Mouse (Mus musculus): ENCODE data around the gene Galnt2.

Galnt2 gene

DNA sequence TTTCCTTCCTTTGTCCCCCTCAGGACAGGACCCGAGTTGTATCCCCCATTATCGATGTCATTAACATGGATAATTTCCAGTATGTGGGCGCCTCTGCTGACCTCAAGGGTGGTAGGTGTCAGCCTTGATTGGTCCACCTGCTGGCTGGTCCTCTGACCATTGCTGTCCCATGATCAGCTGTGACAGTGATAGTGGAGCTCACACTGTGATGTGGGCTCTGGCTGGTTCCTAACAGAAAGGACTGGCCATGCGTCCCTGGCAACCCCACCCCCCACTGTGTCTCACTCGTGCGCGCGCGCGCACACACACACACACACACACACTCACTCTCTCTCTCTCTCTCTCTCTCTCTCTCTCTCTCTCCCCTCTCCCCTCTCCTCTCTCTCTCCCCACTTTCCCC lies 98.5 kb downstream of the Galnt2 start:
- H3K36me3 ChIP-seq (ENCODE audit: control insufficient read depth, insufficient read depth, low read length, poor library complexity, severe bottlenecking), result 0 out of 2 replicates have a peak, but pooled peaks cover 2% of the 10 kb centered on the region
- DNase-seq (ENCODE audit: low read depth, low spot score), result no peak
- H3K27me3 ChIP-seq (ENCODE audit: control insufficient read depth, insufficient read depth, low read length, poor library complexity, severe bottlenecking), result no peaks in the 10 kb centered on the region

DNA sequence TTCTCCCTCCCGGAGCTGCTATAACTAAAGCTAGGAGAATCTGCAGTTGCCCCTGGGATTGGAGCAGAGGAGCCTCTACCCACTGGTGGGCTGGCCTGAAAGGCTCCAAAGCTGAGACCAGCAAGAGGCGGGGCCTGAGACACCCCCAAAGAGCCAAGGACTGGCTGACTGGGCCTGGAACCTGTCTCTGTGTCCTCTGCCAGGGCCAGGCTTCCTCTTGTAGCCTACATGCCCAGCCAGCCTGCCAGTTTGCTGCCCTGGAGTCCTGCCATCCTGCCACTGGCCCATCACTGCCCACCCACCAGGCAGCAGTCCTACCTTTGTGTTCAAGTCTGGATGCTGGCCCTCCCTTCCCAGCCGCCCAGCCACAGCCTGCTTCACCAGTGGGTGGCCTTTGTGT lies 99.2 kb downstream of the Galnt2 start:
- DNase-seq (ENCODE audit: low read depth, low spot score), result no peak
- no peaks in the 10 kb centered on the region for H3K27me3 ChIP-seq (ENCODE audit: control insufficient read depth, insufficient read depth, low read length, poor library complexity, severe bottlenecking)
- 0 out of 2 replicates have a peak, but pooled peaks cover 2% of the 10 kb centered on the region for H3K36me3 ChIP-seq (ENCODE audit: control insufficient read depth, insufficient read depth, low read length, poor library complexity, severe bottlenecking)

DNA sequence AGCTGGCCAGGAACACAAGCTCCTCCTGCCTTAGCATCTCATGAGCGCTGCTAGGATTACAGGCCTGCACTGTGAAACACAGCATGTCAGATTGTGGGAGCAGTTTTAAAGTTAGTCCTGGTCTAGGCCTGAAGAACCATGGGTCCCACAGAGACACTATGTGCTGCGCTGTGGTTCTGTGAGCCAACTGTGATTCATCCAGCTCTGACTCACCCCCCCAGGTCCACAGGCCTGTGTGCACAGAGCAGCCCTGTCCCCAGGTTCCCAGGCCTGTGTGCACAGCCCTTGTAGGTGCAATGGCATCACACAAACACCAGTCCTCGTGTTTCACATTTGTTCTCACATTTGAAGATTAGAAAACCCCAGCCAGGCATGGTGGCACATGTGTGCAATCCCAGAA lies 99.9 kb downstream of the Galnt2 start:
- no peak for DNase-seq (ENCODE audit: low read depth, low spot score)
- H3K27me3 ChIP-seq (ENCODE audit: control insufficient read depth, insufficient read depth, low read length, poor library complexity, severe bottlenecking), result no peaks in the 10 kb centered on the region
- H3K36me3 ChIP-seq (ENCODE audit: control insufficient read depth, insufficient read depth, low read length, poor library complexity, severe bottlenecking), result peaks cover 4% of the 10 kb centered on the region; the same call in 1 of the 2 replicates

DNA sequence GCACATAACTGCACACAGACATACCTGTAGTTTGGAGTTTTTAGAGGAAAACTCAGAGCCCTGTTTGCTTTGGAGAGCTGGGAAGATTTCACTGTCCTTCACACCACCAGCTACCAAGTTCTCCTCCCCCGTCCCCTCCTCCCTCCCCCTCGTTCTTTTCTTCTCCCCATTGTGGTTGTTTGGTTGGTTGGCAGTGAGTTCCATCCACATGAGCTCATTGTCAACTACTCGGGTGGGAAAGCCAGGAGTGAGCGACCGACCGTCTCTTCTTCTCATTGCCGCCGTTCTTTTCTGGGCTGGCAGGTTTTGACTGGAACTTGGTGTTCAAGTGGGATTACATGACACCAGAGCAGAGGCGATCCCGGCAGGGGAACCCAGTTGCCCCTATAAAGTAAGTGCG lies 100.5 kb downstream of the Galnt2 start:
- Histone ChIP-seq H3K36me3 (ENCODE audit: control insufficient read depth, insufficient read depth, low read length, poor library complexity, severe bottlenecking) (peaks cover 4% of the 10 kb centered on the region; the same call in 1 of the 2 replicates), H3K27me3 (ENCODE audit: control insufficient read depth, insufficient read depth, low read length, poor library complexity, severe bottlenecking) (no peaks in the 10 kb centered on the region)
- DNase-seq (ENCODE audit: low read depth, low spot score), result no peak

DNA sequence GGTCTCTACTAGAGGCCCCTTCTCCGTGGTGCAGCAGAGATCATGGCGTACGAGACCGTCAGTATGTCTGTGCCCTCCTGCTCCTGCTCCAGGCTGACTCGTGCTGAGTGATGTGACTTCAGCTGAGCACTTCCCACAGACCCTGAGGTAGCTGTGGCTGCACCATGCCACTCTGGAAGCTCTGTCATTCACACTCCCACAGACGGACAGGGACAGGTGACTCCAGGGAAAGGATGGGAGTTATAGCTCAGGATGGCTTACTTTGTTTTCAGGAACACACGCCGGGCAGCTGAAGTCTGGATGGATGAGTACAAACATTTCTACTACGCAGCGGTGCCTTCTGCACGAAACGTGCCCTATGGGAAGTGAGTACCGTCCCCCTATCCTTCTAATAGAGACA lies 105.1 kb downstream of the Galnt2 start:
- Histone ChIP-seq H3K27me3 (ENCODE audit: control insufficient read depth, insufficient read depth, low read length, poor library complexity, severe bottlenecking) (no peaks in the 10 kb centered on the region), H3K36me3 (ENCODE audit: control insufficient read depth, insufficient read depth, low read length, poor library complexity, severe bottlenecking) (peaks cover 2% of the 10 kb centered on the region; the same call in 1 of the 2 replicates)
- DNase-seq (ENCODE audit: low read depth, low spot score), result no peak

DNA sequence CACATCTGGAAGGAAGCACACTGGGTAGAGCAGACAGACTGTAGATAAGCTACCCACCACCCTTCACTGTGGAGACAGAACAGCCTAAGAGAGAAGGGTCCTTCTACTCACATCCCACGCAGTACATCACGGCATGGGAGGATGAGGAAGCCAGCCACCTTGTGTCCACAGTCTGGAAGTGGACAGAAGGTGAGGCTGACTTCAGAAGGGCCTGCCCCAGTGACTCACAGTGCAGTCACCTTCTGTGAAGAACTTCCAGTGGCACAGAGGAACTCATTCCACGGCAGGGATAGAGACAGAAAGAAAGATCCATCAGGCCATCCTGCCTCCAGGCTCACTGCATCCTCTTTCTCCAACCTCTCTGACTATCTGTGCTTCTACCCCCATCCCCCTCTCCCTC lies 108.6 kb downstream of the Galnt2 start:
- H3K36me3 ChIP-seq (ENCODE audit: control insufficient read depth, insufficient read depth, low read length, poor library complexity, severe bottlenecking), result peaks cover 2% of the 10 kb centered on the region; the same call in 1 of the 2 replicates
- no peaks in the 10 kb centered on the region for H3K27me3 ChIP-seq (ENCODE audit: control insufficient read depth, insufficient read depth, low read length, poor library complexity, severe bottlenecking)
- DNase-seq (ENCODE audit: low read depth, low spot score), result no peak

DNA sequence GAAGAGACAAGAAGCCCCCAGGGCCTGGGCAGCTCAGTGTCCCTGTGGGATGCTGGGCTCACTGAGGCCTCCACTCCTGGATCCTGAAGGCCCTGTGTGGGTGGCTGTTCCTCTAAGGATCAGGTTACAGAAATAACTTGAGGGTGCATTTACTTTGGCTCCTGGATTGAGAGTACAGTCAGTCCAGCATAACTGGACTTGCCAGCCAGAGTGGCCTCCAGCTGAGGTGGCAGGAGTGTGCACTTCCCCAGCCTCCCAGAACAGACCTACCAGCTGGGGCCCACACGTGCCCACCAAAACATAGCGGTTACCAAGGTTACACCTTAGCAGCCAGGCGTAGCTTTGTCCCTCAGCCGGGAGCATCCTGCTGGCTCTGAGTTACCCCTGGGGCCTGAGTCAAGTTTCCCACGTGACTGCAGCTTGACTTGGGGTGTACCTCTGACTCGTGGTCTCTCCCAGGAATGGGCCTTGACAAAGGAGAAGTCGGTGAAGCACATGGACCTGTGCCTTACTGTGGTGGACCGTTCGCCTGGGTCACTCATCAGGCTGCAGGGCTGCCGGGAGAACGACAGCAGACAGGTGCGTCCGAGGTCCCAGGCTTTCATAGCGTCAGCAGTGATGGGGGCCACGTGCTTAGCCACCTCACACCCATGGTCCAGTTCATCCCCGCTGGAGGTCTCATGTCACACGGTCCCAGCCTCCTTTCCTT lies 109.3 kb downstream of the Galnt2 start:
- DNase-seq (ENCODE audit: low read depth, low spot score), result no peak
- Histone ChIP-seq H3K27me3 (ENCODE audit: control insufficient read depth, insufficient read depth, low read length, poor library complexity, severe bottlenecking) (no peaks in the 10 kb centered on the region), H3K36me3 (ENCODE audit: control insufficient read depth, insufficient read depth, low read length, poor library complexity, severe bottlenecking) (peaks cover 2% of the 10 kb centered on the region; the same call in 1 of the 2 replicates)

DNA sequence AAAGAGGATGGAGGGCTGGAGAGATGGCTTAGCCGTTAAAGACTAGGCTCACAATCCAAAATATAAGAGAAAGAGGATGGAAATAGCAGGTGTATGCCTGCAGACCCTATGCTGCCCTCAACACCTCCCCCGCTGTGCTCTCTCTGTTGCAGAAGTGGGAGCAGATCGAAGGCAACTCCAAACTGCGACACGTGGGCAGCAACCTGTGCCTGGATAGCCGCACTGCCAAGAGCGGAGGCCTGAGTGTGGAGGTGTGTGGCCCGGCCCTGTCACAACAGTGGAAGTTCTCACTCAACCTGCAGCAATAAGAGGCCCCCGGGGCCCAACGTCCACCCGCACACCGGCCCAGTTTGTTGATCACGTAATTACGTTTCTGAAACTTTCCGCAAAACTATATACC lies 112.0 kb downstream of the Galnt2 start:
- Histone ChIP-seq H3K27me3 (ENCODE audit: control insufficient read depth, insufficient read depth, low read length, poor library complexity, severe bottlenecking) (no peaks in the 10 kb centered on the region), H3K36me3 (ENCODE audit: control insufficient read depth, insufficient read depth, low read length, poor library complexity, severe bottlenecking) (no peaks in the 10 kb centered on the region)
- no peak for DNase-seq (ENCODE audit: low read depth, low spot score)

DNA sequence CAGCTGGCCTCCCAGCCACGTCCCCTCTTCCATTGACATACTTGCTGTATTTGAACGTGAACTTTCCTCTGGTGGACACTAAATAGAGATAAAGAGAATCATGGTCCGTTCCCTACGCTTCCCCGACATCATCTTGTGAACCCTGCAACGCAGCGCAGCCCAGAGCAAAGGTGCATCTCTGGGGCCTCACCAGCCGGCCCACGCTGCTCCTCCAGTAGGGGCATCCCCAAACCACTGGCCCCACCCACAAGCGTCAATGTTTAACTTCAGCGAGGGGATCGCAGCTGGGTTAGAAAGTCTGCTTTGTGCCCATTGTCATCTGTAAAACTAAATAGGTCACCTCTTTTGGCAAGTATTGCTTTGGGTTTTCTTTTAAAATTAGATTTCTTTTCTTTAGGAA lies 112.8 kb downstream of the Galnt2 start:
- no peaks in the 10 kb centered on the region for H3K36me3 ChIP-seq (ENCODE audit: control insufficient read depth, insufficient read depth, low read length, poor library complexity, severe bottlenecking)
- DNase-seq (ENCODE audit: low read depth, low spot score), result no peak
- H3K27me3 ChIP-seq (ENCODE audit: control insufficient read depth, insufficient read depth, low read length, poor library complexity, severe bottlenecking), result no peaks in the 10 kb centered on the region

DNA sequence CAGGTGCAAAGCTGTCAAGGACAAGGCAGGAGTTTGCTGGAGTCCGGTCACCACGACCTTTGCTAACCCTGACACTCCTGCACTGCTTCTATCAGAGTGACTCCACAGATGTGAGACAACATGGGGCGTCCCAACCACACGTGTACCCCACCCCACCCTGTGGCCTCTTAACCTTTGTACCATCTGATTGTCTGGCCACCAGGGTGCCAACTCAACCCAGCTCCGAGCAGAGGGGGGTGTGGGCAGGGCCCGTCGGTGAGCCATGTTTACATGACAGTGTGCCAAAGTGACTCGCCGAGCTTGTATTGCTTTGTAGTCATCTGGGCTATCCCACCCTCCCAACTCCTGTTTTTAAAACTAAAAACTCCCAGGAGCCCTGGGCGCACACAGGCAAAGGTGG lies 113.9 kb downstream of the Galnt2 start:
- DNase-seq (ENCODE audit: low read depth, low spot score), result no peak
- H3K36me3 ChIP-seq (ENCODE audit: control insufficient read depth, insufficient read depth, low read length, poor library complexity, severe bottlenecking), result no peaks in the 10 kb centered on the region
- no peaks in the 10 kb centered on the region for H3K27me3 ChIP-seq (ENCODE audit: control insufficient read depth, insufficient read depth, low read length, poor library complexity, severe bottlenecking)

DNA sequence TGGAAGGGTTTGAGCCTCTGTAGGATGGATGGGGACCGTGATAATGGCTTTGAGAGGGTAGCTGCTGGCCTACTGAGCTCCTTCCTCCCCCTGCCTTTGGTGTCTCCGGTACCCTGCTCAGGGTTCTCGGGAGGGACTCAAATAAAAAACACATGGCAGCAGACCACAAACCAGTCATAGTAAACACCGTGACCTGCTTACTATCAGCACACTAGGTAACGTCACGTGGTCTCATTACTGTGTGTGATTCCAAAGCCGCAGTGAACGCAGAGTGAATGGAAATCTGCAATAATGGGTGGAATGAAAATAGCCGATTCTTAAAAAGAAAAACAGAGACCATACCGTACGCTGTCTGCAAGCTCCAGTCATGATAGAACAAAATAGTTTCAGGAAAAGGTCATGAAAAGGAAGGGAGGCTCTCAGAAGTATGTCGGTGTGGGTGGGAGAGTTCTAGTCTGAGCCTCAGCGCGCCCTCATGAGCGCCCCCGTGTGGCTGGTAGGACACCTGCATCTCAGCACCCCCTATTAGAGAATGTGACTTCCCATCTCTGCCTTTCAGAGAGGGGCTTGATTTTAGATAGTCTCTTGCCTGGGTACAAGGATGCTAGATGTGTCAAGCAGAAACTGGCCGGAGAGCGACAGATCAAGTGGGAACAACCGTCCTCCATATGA lies 115.8 kb downstream of the Galnt2 start:
- no peaks in the 10 kb centered on the region for H3K27me3 ChIP-seq (ENCODE audit: control insufficient read depth, insufficient read depth, low read length, poor library complexity, severe bottlenecking)
- DNase-seq (ENCODE audit: low read depth, low spot score), result peak; percentile 72
- H3K36me3 ChIP-seq (ENCODE audit: control insufficient read depth, insufficient read depth, low read length, poor library complexity, severe bottlenecking), result no peaks in the 10 kb centered on the region

DNA sequence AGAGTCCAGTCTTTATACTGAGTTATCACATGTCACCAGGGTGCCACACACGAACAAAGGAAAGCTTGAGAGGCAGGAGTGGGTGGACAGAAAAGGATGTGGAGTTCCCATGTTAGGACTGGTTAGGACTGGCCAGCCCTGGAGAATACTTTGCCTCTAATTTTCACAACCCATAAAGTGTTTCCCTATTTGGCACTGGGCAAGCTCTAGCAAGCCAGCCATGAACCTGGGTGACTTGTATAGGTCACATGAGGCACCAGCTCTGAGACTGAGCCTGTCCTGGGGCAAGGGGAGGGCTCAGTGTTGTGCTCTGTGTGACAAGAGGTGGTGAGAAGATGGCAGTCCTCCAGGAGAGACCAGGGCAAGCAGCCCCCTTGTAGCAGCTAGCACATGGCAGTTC lies 116.9 kb downstream of the Galnt2 start:
- Histone ChIP-seq H3K36me3 (ENCODE audit: control insufficient read depth, insufficient read depth, low read length, poor library complexity, severe bottlenecking) (no peaks in the 10 kb centered on the region), H3K27me3 (ENCODE audit: control insufficient read depth, insufficient read depth, low read length, poor library complexity, severe bottlenecking) (no peaks in the 10 kb centered on the region)
- no peak for DNase-seq (ENCODE audit: low read depth, low spot score)

DNA sequence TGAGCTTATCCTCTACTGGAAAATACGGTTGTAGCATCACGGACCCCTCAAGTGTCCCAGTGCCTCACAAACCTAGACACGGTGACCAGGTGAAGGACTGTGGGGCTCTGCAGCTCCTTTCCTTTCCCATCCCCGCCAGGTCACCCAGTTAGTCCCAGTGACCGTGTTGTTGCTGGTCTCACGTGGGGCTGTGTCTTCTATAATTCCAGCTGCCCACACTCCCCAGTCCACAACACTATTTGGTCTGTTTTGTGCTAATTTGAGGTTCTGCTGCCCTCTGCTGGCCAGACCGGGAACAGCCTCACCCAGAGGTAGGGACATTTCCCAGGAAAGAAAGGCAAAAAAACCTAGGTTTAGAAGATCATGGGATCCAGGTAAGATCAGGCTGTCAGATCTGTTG lies 118.5 kb downstream of the Galnt2 start:
- Histone ChIP-seq H3K27me3 (ENCODE audit: control insufficient read depth, insufficient read depth, low read length, poor library complexity, severe bottlenecking) (no peaks in the 10 kb centered on the region), H3K36me3 (ENCODE audit: control insufficient read depth, insufficient read depth, low read length, poor library complexity, severe bottlenecking) (no peaks in the 10 kb centered on the region)
- peak; percentile 74 for DNase-seq (ENCODE audit: low read depth, low spot score)

DNA sequence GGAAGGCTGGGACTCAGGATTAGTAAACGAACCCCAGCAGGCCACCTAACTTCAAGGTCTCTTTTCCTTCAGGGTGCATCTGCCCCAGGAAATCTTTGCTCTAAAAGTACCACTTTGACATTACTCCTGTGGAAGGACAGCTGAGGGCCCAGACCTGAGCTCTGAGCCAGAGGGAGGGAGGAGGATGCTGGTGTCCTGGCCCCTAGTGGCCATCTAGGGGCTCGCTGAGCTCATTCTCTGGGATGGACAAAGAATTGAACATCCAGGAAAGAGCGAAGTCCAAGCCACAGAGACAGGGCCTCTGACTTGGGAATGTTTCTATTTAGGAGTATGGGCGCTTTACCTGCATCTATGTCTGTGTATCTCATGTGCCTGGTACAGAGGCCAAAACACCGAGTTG lies 120.4 kb downstream of the Galnt2 start:
- no peak for DNase-seq (ENCODE audit: low read depth, low spot score)
- Histone ChIP-seq H3K27me3 (ENCODE audit: control insufficient read depth, insufficient read depth, low read length, poor library complexity, severe bottlenecking) (no peaks in the 10 kb centered on the region), H3K36me3 (ENCODE audit: control insufficient read depth, insufficient read depth, low read length, poor library complexity, severe bottlenecking) (no peaks in the 10 kb centered on the region)

DNA sequence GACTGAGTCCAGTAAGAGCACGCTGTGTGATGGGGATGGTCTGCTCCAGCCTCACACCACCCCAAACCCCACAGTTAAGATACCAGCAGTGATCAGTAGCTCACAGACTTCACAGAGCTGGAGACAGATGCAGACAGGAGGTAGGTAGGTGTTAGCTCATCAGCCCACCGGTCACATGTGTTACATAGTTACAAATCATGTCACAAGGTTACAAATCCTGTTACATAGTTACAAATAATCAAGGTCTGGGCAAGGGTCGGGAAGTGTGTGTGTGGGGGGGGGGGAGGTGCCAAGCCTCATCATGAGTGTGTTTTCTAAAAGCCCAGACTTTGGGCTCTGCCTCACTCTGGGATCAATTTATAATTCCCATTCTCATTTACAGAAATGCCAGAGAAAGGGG lies 129.7 kb downstream of the Galnt2 start:
- DNase-seq (ENCODE audit: low read depth, low spot score), result no peak
- Histone ChIP-seq H3K27me3 (ENCODE audit: control insufficient read depth, insufficient read depth, low read length, poor library complexity, severe bottlenecking) (no peaks in the 10 kb centered on the region), H3K36me3 (ENCODE audit: control insufficient read depth, insufficient read depth, low read length, poor library complexity, severe bottlenecking) (no peaks in the 10 kb centered on the region)

Data from splenic B cell, adult 2 months (primary cell).